Mouse (Mus musculus) heart, embryonic 13.5 days (tissue): ENCODE results near the gene Rdh7. TPM values are rescaled to one million over a fixed set of nuclear protein-coding genes. Genes with fewer than 3 reads are reported as not detected.
"Not testable (repeated sequence)": the region's sequence is repeated elsewhere in the genome, so short reads cannot be mapped to it uniquely, and the experiment has no call there.

ENCODE experiments used
- ATAC-seq: fragments of 200-750 bp; cut with Nextera tagmentation; 2 replicates; pipeline ENCODE4 v1.8.0; 2017; ENCODE audit warnings: moderate TSS enrichment; ENCODE audit not compliant: insufficient number of reproducible peaks, low FRiP score, low TSS enrichment; ENCODE audit errors: extremely low read depth
- H3K27ac ChIP-seq: fragments of 300-500 bp; sonication (generic); replicated peaks from 2 replicates; pipeline ENCODE4 v1.5.1; 2015; ENCODE audit warnings: moderate library complexity, mild to moderate bottlenecking, inconsistent platforms
- H3K27me3 ChIP-seq: fragments of 300-500 bp; sonication (generic); replicated peaks from 2 replicates; pipeline ENCODE4 v1.6.1; 2015; ENCODE audit warnings: mild to moderate bottlenecking, inconsistent platforms
- H3K36me3 ChIP-seq: fragments of 300-500 bp; sonication (generic); 2 replicates; pipeline ENCODE4 v1.6.1; 2015; ENCODE audit warnings: mild to moderate bottlenecking, inconsistent platforms
- H3K4me1 ChIP-seq: fragments of 300-500 bp; sonication (generic); 2 replicates; pipeline ENCODE4 v1.6.1; 2015; ENCODE audit warnings: inconsistent platforms
- H3K4me2 ChIP-seq: fragments of 300-500 bp; sonication (generic); 2 replicates; pipeline ENCODE4 v1.6.1; 2015; ENCODE audit warnings: inconsistent platforms, mild to moderate bottlenecking, moderate library complexity
- H3K4me3 ChIP-seq: fragments of 300-500 bp; sonication (generic); 2 replicates; pipeline ENCODE4 v1.5.1; 2015; ENCODE audit warnings: moderate library complexity, mild to moderate bottlenecking, inconsistent platforms
- H3K9ac ChIP-seq: fragments of 300-500 bp; sonication (generic); 2 replicates; pipeline ENCODE4 v1.6.1; 2015; ENCODE audit warnings: inconsistent platforms, mild to moderate bottlenecking, moderate library complexity
- H3K9me3 ChIP-seq: fragments of 300-500 bp; sonication (generic); 2 replicates; pipeline ENCODE4 v1.6.1; 2016; ENCODE audit warnings: inconsistent platforms
- WGBS: fragments of 180-500 bp; shearing (Covaris S2); methylation state at CpG from one replicate; pipeline ENCODE4 v1.1.7; 2015; ENCODE audit warnings: mixed read lengths; 5-methylcytosine and 5-hydroxymethylcytosine counted together
- polyA plus RNA-seq: library from polyadenylated mRNA; unstranded; fragments of >200 nt; fragmentation: Nextera tagmentation; extraction: Ambion mirVana; gene quantifications from 2 replicates; pipeline ENCODE4 v1.2.1, GENCODE M21; 2015

Rdh7 gene
- not detected in 2 replicates for polyA plus RNA-seq

DNA sequence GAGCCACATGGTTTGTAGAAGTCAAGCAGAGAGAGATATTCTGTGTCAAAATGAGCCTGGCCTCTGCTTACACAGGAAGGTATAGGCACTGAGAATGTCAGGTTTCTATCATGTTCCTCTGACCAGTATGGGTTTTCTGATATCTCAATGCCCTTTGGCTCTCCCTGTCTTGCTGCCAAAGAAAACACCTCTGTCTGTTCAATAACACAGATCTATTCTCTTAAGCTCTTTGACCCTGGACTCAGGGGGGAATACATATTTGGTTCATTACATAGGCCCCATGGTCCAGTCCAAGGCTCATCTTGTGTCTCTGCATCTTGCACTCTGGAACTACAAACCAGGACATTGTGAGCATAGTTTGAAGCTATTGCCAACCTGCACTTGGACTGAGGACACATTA, at the start of gene Rdh7:
Gene Rdh7 (minus strand): TSS at position 213 of the 400 bp plus-strand sequence.
- Histone ChIP-seq H3K4me2 (no peak within 1 kb of the TSS), H3K4me3 (no peak within 1 kb of the TSS), H3K36me3 (no peaks in the 10 kb centered on the region), H3K9me3 (no peaks in the 10 kb centered on the region), H3K4me1 (peaks cover 5% of the 10 kb centered on the region), H3K9ac (no peak within 1 kb of the TSS), H3K27ac (no peak within 1 kb of the TSS), H3K27me3 (no peaks in the 10 kb centered on the region)
- ATAC-seq = no peak

- ATAC-seq = no peak
- Histone ChIP-seq H3K9me3 (no peaks in the 10 kb centered on the region), H3K27me3 (no peaks in the 10 kb centered on the region), H3K4me3 (no peak overlapping the region), H3K4me2 (no peak overlapping the region), H3K4me1 (no peaks in the 10 kb centered on the region), H3K27ac (no peak overlapping the region), H3K9ac (no peak overlapping the region), H3K36me3 (no peaks in the 10 kb centered on the region)
- WGBS = 9% methylated on average over 2 of the region's 2 CpGs
These were observed 48.9 kb upstream of the Rdh7 start for GRCm38 (mm10) chr10:127937428-127938010.

DNA sequence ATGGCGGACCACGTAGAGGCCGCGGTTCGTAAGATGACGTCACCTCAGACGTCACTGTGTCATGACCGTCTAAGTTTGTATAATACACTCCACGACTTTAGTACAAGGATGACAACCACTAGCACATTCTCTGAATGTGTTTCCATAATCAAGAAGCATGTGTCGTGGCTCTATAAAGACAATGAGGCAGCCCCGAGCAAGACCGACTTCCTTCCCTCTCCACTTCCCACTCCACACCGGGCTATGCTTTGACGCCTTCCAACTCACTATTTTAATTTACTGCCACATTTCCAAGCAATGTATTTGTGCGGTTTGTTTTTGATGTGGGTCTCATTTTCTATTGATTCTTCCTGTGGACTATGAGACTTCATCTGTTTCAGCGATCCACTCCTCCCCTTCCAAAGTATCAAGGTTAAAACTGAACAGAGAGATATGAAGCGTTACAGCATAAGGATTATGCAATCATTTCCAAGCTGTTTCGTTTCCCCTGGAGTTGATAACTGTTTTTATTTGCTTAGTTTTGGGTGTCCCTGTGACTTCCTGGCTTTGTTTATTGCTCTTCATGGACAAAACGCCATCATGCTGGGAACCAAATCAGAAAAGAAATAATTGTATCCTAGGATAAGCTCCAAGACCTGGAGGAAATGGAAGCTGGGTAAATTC, 48.3 kb upstream of the Rdh7 start:
- no peaks in the 10 kb centered on the region for H3K36me3 ChIP-seq
- no peak overlapping the region for H3K9ac ChIP-seq
- 76% methylated on average over 19 of the region's 19 CpGs for WGBS
- H3K27ac ChIP-seq = no peak overlapping the region
- H3K4me3 ChIP-seq = no peak overlapping the region
- H3K9me3 ChIP-seq = no peaks in the 10 kb centered on the region
- no peaks in the 10 kb centered on the region for H3K4me1 ChIP-seq
- no peak overlapping the region for H3K4me2 ChIP-seq
- H3K27me3 ChIP-seq = no peaks in the 10 kb centered on the region
- ATAC-seq = no peak

DNA sequence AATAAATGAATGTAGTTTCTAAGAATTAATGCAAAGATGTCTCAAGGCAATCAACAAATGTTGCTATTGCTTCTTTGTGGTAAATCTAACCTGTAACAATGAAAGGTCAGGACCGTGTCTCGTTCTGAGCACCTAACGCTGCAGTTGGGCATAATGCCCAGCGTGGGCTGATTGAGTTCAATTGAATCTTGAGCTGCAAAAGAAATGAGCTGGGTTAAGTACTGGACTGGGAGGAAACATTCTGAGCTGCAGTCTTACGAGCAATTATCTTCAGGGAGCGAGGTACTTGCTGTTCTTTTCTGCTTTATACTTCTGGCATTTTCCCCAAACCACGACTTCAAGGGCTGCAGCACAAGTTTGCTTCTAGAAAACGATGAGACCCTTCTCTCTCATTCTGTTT, 47.7 kb upstream of the Rdh7 start:
- no peaks in the 10 kb centered on the region for H3K4me1 ChIP-seq
- no peak for ATAC-seq
- WGBS = 77% methylated on average over 8 of the region's 8 CpGs
- H3K4me3 ChIP-seq = no peak overlapping the region
- no peak overlapping the region for H3K9ac ChIP-seq
- no peaks in the 10 kb centered on the region for H3K27me3 ChIP-seq
- H3K27ac ChIP-seq = no peak overlapping the region
- no peaks in the 10 kb centered on the region for H3K9me3 ChIP-seq
- H3K36me3 ChIP-seq = no peaks in the 10 kb centered on the region
- no peak overlapping the region for H3K4me2 ChIP-seq

- Histone ChIP-seq H3K27ac (no peak overlapping the region), H3K36me3 (no peaks in the 10 kb centered on the region), H3K9me3 (no peaks in the 10 kb centered on the region), H3K4me1 (no peaks in the 10 kb centered on the region), H3K4me2 (no peak overlapping the region), H3K9ac (no peak overlapping the region), H3K27me3 (no peaks in the 10 kb centered on the region), H3K4me3 (no peak overlapping the region)
- 54% methylated on average over 8 of the region's 8 CpGs for WGBS
- no peak for ATAC-seq
These were observed 43.8 kb upstream of the Rdh7 start for GRCm38 (mm10) chr10:127932290-127932926.

- 26% methylated on average over 2 of the region's 2 CpGs for WGBS
- no peaks in the 10 kb centered on the region for H3K4me1 ChIP-seq
- ATAC-seq = no peak
- no peaks in the 10 kb centered on the region for H3K9me3 ChIP-seq
- H3K4me2 ChIP-seq = no peak overlapping the region
- H3K27me3 ChIP-seq = no peaks in the 10 kb centered on the region
- no peaks in the 10 kb centered on the region for H3K36me3 ChIP-seq
- no peak overlapping the region for H3K9ac ChIP-seq
- H3K27ac ChIP-seq = no peak overlapping the region
- H3K4me3 ChIP-seq = no peak overlapping the region
These were observed 39.1 kb upstream of the Rdh7 start for GRCm38 (mm10) chr10:127927737-127928136.

DNA sequence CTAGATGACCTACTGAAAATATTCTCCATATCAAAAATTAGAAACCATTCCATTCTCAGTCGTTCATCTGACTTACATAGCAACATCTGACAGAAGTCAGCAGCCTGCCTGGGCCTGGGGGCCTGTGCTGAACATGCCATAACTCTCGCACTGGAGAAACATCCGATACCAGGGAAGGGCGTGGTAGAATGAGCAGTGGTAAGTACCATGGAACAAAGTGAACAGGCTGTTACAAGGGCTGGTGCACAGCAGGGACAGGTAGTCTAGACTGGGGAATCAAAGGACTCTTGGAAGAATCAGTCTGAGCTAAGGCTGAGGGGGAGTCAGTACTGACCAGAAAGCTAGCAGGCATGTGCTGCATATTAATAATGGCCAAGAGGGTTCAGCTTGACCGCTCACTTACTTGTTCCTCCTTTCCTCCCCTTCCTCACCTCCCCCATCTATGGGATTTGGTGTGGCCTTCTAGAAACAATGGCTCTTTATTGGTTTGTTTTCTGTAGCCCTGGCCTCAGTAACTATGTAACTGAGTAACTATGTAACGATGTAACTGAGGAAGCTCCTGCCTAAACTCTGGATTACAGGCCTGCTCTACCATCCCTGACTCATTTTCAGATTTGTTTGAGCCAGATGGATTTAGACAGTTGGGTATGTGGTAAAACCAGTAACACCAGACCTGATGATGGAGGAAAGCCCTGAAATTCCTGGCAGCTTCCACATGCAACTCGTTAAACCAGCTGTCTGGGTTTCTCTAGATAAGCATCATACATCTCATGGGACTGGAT, 36.2 kb upstream of the Rdh7 start:
- no peak overlapping the region for H3K4me3 ChIP-seq
- H3K9ac ChIP-seq = no peak overlapping the region
- H3K27me3 ChIP-seq = no peaks in the 10 kb centered on the region
- 60% methylated on average over 7 of the region's 7 CpGs for WGBS
- no peaks in the 10 kb centered on the region for H3K4me1 ChIP-seq
- no peak overlapping the region for H3K27ac ChIP-seq
- H3K36me3 ChIP-seq = no peaks in the 10 kb centered on the region
- H3K9me3 ChIP-seq = no peaks in the 10 kb centered on the region
- ATAC-seq = no peak
- no peak overlapping the region for H3K4me2 ChIP-seq

DNA sequence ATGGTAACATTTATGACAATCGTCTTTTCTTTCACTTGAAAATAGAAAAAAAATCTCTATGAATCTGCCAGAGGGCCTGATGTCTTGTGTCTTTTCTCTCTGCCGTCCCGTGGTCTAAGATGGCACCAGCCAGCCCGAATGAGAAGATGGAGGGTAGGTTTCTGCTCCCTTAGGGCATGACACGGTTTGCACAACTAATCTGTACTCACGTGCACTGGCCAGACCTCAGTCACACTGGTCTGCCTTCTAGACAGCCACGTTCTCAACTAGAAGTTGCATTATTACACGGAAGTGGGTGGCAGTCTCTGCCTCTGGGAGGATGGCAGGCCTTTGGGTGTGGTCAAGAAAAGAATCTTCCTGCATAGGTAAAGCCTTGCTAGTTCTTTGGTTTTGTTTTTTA, 34.4 kb upstream of the Rdh7 start:
- ATAC-seq = no peak
- Histone ChIP-seq H3K9me3 (no peaks in the 10 kb centered on the region), H3K4me2 (no peak overlapping the region), H3K4me1 (no peaks in the 10 kb centered on the region), H3K27me3 (no peaks in the 10 kb centered on the region), H3K27ac (no peak overlapping the region), H3K36me3 (no peaks in the 10 kb centered on the region), H3K4me3 (no peak overlapping the region), H3K9ac (no peak overlapping the region)
- 83% methylated on average over 8 of the region's 8 CpGs for WGBS

GRCm38 (mm10) chr10:127922241-127922640, 33.6 kb upstream of the Rdh7 start:
- H3K27me3 ChIP-seq = no peaks in the 10 kb centered on the region
- no peaks in the 10 kb centered on the region for H3K9me3 ChIP-seq
- H3K4me3 ChIP-seq = no peak overlapping the region
- ATAC-seq = no peak
- 65% methylated on average over 1 of the region's 1 CpGs for WGBS
- no peaks in the 10 kb centered on the region for H3K4me1 ChIP-seq
- no peaks in the 10 kb centered on the region for H3K36me3 ChIP-seq
- H3K4me2 ChIP-seq = no peak overlapping the region
- H3K27ac ChIP-seq = no peak overlapping the region
- H3K9ac ChIP-seq = no peak overlapping the region

DNA sequence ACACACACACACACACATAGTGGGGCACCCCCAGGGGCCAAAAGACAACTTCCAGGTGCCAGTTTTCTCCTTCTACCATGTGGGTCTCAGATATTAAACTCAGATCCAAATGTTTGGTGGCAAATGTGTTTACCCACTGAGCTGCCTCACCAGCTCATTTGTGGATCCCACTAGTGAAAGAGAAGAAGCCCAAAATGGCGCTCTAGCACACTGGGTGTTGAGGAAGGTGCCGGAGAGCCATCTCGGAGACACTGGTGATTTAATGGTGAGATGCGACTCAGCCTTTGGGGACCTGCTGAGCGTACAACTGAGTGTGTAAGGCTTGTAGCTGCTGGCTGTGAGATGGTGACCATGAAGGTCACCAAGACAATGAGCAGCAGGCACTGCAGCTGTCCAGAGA, 29.0 kb upstream of the Rdh7 start:
- Histone ChIP-seq H3K4me3 (no peak overlapping the region), H3K27me3 (no peaks in the 10 kb centered on the region), H3K27ac (no peak overlapping the region), H3K4me2 (no peak overlapping the region), H3K9ac (no peak overlapping the region), H3K4me1 (no peaks in the 10 kb centered on the region), H3K9me3 (no peaks in the 10 kb centered on the region), H3K36me3 (no peaks in the 10 kb centered on the region)
- 90% methylated on average over 5 of the region's 5 CpGs for WGBS
- no peak for ATAC-seq

DNA sequence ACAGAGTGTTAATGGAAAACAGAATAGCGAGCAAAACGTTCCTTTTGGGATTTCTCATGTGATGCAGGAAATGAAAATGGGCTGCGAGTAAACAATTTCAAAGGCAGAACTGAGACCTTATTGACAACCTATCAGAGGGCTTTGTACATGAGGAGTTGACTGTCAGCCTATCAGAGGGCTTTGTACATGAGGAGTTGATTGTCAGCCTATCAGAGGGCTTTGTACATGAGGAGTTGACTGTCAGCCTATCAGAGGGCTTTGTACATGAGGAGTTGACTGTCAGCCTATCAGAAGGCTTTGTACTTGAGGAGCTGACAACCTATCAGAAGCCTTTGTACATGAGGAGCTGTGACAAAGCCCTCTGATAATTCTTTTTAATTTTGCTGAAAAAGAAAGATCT, 28.6 kb upstream of the Rdh7 start:
- H3K4me3 ChIP-seq, H3K9ac ChIP-seq: not testable (repeated sequence)
- 75% methylated on average over 3 of the region's 3 CpGs for WGBS

More for the DNA sequence above, 28.6 kb upstream of the Rdh7 start:
- H3K4me2 ChIP-seq, H3K27me3 ChIP-seq, H3K4me1 ChIP-seq, H3K36me3 ChIP-seq, H3K27ac ChIP-seq, ATAC-seq, H3K9me3 ChIP-seq: not testable (repeated sequence)
